Mouse (Mus musculus): ENCODE data around the gene Dner. TPM values are rescaled to one million over a fixed set of nuclear protein-coding genes. Genes with fewer than 3 reads are reported as not detected.

Dner gene
- polyA plus RNA-seq, 1 experiment: 0.08 TPM

DNA sequence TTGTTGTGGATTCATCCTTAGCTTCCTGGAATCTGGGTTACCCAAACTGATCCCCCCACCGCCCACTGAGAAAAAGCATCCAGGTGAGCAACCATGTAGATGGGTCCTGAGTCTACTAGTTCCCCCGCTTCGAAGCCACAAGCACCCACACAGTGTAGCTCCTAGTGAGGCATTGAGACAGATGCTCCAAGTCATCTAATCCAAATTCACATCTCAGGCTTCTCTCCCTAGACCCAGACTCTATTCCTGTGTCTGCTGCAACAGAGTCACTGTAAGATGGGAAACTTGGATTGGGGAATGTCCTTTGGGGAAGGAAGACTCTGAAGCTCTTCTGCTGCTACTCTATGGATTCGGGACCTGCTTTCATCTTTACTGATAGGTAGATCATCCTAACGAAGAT, 314.0 kb downstream of the Dner start:
- DNase-seq (ENCODE audit: low read depth in 1 of 2, low spot score in 2 of 2): no peak
- Histone ChIP-seq H3K27ac (ENCODE audit: insufficient read depth, low read length) (no peak overlapping the region), H3K36me3 (ENCODE audit: control insufficient read depth, insufficient read depth, low read length) (no peaks in the 10 kb centered on the region), H3K4me3 (ENCODE audit: extremely low read depth, insufficient read depth, insufficient read length) (no peak overlapping the region), H3K27me3 (ENCODE audit: control insufficient read depth, insufficient read depth, low read length) (no peaks in the 10 kb centered on the region), H3K4me1 (ENCODE audit: control insufficient read depth, insufficient read depth, insufficient read length) (no peaks in the 10 kb centered on the region)
- no peak for TF ChIP-seq POLR2A (IDR thresholded peaks at IDR 0.05; ENCODE audit: low read depth, low read length)
- 92% methylated on average over 5 of the region's 5 CpGs for WGBS

GRCm38 (mm10) chr1:84380895-84381294, 315.1 kb downstream of the Dner start:
- Histone ChIP-seq H3K36me3 (ENCODE audit: control insufficient read depth, insufficient read depth, low read length) (no peaks in the 10 kb centered on the region), H3K27ac (ENCODE audit: insufficient read depth, low read length) (no peak overlapping the region), H3K4me3 (ENCODE audit: extremely low read depth, insufficient read depth, insufficient read length) (no peak overlapping the region), H3K4me1 (ENCODE audit: control insufficient read depth, insufficient read depth, insufficient read length) (no peaks in the 10 kb centered on the region), H3K27me3 (ENCODE audit: control insufficient read depth, insufficient read depth, low read length) (no peaks in the 10 kb centered on the region)
- TF ChIP-seq CTCF (IDR thresholded peaks at IDR 0.05; ENCODE audit: extremely low read depth, insufficient read depth, insufficient read length, insufficient replicate concordance) (no peak), POLR2A (IDR thresholded peaks at IDR 0.05; ENCODE audit: low read depth, low read length) (no peak)
- 89% methylated on average over 3 of the region's 3 CpGs for WGBS
- no peak for DNase-seq (ENCODE audit: low read depth in 1 of 2, low spot score in 2 of 2)

GRCm38 (mm10) chr1:84367733-84368132, 328.3 kb downstream of the Dner start:
- TF ChIP-seq CTCF (IDR thresholded peaks at IDR 0.05; ENCODE audit: extremely low read depth, insufficient read depth, insufficient read length, insufficient replicate concordance) (no peak), POLR2A (IDR thresholded peaks at IDR 0.05; ENCODE audit: low read depth, low read length) (no peak)
- Histone ChIP-seq H3K36me3 (ENCODE audit: control insufficient read depth, insufficient read depth, low read length) (no peaks in the 10 kb centered on the region), H3K4me3 (ENCODE audit: extremely low read depth, insufficient read depth, insufficient read length) (no peak overlapping the region), H3K27ac (ENCODE audit: insufficient read depth, low read length) (no peak overlapping the region), H3K27me3 (ENCODE audit: control insufficient read depth, insufficient read depth, low read length) (no peaks in the 10 kb centered on the region), H3K4me1 (ENCODE audit: control insufficient read depth, insufficient read depth, insufficient read length) (no peaks in the 10 kb centered on the region)
- 75% methylated on average over 3 of the region's 3 CpGs for WGBS
- DNase-seq (ENCODE audit: low read depth in 1 of 2, low spot score in 2 of 2): no peak

GRCm38 (mm10) chr1:84366553-84366952, 329.5 kb downstream of the Dner start:
- TF ChIP-seq CTCF (IDR thresholded peaks at IDR 0.05; ENCODE audit: extremely low read depth, insufficient read depth, insufficient read length, insufficient replicate concordance) (no peak), POLR2A (IDR thresholded peaks at IDR 0.05; ENCODE audit: low read depth, low read length) (no peak)
- 71% methylated on average over 3 of the region's 3 CpGs for WGBS

DNA sequence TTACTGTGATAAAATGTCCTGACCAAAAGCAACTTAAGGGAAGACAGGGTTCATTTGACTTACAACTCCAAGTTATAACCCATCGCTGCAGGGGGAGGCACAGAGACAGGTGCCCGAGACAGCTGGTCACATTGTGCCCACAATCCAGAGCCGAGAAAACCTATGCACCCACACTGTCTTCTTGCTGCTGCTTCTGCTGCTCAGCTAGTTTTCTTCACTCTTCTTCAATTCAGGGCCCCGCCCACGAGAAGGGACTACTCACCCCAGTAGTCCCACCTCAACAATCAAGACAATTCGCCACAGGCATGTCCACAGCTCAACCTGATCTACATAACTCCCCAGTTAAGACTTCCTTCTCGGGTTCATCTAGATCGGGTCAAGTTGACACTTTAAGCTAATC, 332.1 kb downstream of the Dner start, which contains the start of gene Pid1:
Gene Pid1, minus strand, starts transcription at position 214 of the 400 bp plus-strand sequence.
- no peak for TF ChIP-seq CTCF (IDR thresholded peaks at IDR 0.05; ENCODE audit: extremely low read depth, insufficient read depth, insufficient read length, insufficient replicate concordance)
- TF ChIP-seq POLR2A (IDR thresholded peaks at IDR 0.05; ENCODE audit: low read depth, low read length): no peak
- no peaks in the 10 kb centered on the region for H3K27me3 ChIP-seq (ENCODE audit: control insufficient read depth, insufficient read depth, low read length)
- H3K4me3 ChIP-seq (ENCODE audit: extremely low read depth, insufficient read depth, insufficient read length): no peak within 1 kb of the TSS
- no peaks in the 10 kb centered on the region for H3K4me1 ChIP-seq (ENCODE audit: control insufficient read depth, insufficient read depth, insufficient read length)
- no peaks in the 10 kb centered on the region for H3K36me3 ChIP-seq (ENCODE audit: control insufficient read depth, insufficient read depth, low read length)
- H3K27ac ChIP-seq (ENCODE audit: insufficient read depth, low read length): no peak within 1 kb of the TSS
- 79% methylated on average over 8 of the region's 8 CpGs for WGBS
- DNase-seq (ENCODE audit: low read depth in 1 of 2, low spot score in 2 of 2): no peak

More at GRCm38 (mm10) chr1:84366553-84366952, 329.5 kb downstream of the Dner start:
- no peaks in the 10 kb centered on the region for H3K4me1 ChIP-seq (ENCODE audit: control insufficient read depth, insufficient read depth, insufficient read length)
- H3K4me3 ChIP-seq (ENCODE audit: extremely low read depth, insufficient read depth, insufficient read length): no peak overlapping the region
- no peak overlapping the region for H3K27ac ChIP-seq (ENCODE audit: insufficient read depth, low read length)
- DNase-seq (ENCODE audit: low read depth in 1 of 2, low spot score in 2 of 2): no peak
- H3K27me3 ChIP-seq (ENCODE audit: control insufficient read depth, insufficient read depth, low read length): no peaks in the 10 kb centered on the region
- H3K36me3 ChIP-seq (ENCODE audit: control insufficient read depth, insufficient read depth, low read length): no peaks in the 10 kb centered on the region

DNA sequence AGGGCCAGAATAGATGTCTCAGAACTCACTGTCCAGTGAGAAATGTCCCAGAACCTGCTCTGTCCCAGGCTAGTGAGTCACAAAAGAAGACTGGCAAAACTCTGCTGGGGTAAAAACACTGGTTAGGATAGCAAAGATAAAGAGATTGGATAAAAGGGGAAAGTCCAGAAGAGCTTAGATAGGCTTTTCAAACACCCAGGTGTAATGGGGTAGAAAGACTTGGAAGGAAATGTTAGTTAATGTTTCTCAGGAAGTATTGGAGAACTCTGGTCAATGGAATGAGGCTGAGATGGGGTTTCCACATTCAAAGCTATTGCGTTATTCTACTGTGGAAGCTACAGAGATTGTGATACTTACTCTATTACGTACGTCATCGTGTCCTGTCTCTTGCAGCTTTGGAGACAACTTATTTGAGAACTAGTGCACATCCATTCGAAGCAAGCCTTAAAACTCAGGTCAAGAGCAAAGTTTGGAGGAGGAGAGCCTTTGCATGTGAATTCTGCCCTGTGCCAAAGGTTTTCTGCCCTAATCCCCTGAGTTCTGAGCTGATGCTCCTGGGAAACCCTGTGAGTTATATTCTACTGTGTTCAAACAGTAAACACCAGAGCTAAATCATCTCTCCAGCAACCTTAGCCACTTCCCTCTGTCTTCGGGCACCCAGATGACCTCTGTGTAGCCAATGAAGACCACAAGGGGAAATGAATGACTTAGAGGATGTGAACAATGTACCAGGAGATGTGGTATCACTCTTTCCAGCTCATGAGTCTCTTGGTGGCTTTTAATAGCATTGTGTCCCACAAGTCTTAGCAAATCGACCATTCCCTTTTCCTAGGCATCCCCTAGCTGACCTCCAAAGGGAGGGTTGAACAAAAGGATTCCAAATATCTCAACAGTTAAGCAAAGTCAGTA, 333.1 kb downstream of the Dner start:
- H3K4me1 ChIP-seq (ENCODE audit: control insufficient read depth, insufficient read depth, insufficient read length): no peaks in the 10 kb centered on the region
- H3K27ac ChIP-seq (ENCODE audit: insufficient read depth, low read length): no peak overlapping the region
- 63% methylated on average over 7 of the region's 7 CpGs for WGBS
- H3K27me3 ChIP-seq (ENCODE audit: control insufficient read depth, insufficient read depth, low read length): no peaks in the 10 kb centered on the region
- TF ChIP-seq CTCF (IDR thresholded peaks at IDR 0.05; ENCODE audit: extremely low read depth, insufficient read depth, insufficient read length, insufficient replicate concordance) (no peak), POLR2A (IDR thresholded peaks at IDR 0.05; ENCODE audit: low read depth, low read length) (no peak)
- DNase-seq (ENCODE audit: low read depth in 1 of 2, low spot score in 2 of 2): no peak
- no peaks in the 10 kb centered on the region for H3K36me3 ChIP-seq (ENCODE audit: control insufficient read depth, insufficient read depth, low read length)
- no peak overlapping the region for H3K4me3 ChIP-seq (ENCODE audit: extremely low read depth, insufficient read depth, insufficient read length)

DNA sequence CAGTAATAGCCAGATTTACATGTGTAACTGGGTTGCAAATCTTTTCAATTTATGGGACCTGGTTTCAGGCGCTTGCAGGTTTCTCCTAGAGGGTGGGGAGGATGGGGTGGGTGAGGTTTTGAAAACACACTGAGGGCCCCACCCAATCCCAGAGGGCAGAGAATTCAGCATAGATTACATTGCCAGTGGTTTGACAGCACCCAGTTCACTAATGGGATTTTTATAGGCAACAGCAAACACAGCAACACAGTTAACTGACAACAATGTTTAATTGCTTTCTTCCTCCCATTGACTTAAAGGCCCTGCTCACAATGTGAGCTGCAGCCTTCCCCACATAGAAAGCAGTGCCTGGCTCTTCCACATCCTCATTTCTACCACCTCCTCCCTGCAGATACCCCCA, 333.8 kb downstream of the Dner start:
- no peaks in the 10 kb centered on the region for H3K4me1 ChIP-seq (ENCODE audit: control insufficient read depth, insufficient read depth, insufficient read length)
- 91% methylated on average over 1 of the region's 1 CpGs for WGBS
- H3K27me3 ChIP-seq (ENCODE audit: control insufficient read depth, insufficient read depth, low read length): no peaks in the 10 kb centered on the region
- H3K27ac ChIP-seq (ENCODE audit: insufficient read depth, low read length): no peak overlapping the region
- H3K4me3 ChIP-seq (ENCODE audit: extremely low read depth, insufficient read depth, insufficient read length): no peak overlapping the region
- no peak for DNase-seq (ENCODE audit: low read depth in 1 of 2, low spot score in 2 of 2)
- no peak for TF ChIP-seq CTCF (IDR thresholded peaks at IDR 0.05; ENCODE audit: extremely low read depth, insufficient read depth, insufficient read length, insufficient replicate concordance)
- no peak for TF ChIP-seq POLR2A (IDR thresholded peaks at IDR 0.05; ENCODE audit: low read depth, low read length)
- H3K36me3 ChIP-seq (ENCODE audit: control insufficient read depth, insufficient read depth, low read length): no peaks in the 10 kb centered on the region

Measured in spleen, adult 2 months (tissue).